Mouse (Mus musculus) MEL (cell line): ENCODE data around the gene Prr5l. TPM values are rescaled to one million over a fixed set of nuclear protein-coding genes. Genes with fewer than 3 reads are reported as not detected.

ENCODE experiments used
- DNase-seq: peaks from one replicate; pipeline ENCODE4 v3.0.0; 2011; ENCODE audit warnings: low read depth, low spot score
- H3K27ac ChIP-seq: 2 replicates; pipeline ENCODE4 v1.5.1; 2012; ENCODE audit warnings: low read depth, mild to moderate bottlenecking, control low read depth, low read length, moderate library complexity; ENCODE audit not compliant: control insufficient read depth
- H3K27me3 ChIP-seq, 2 experiments: fragments of 150-350 bp in 1 of 2; sonication (generic) in 1 of 2; 2 replicates each; pipeline ENCODE4 v1.6.1; 2012; ENCODE audit warnings: low read length in 2 of 2, mild to moderate bottlenecking in 2 of 2, improper control_type of control experiment in 1 of 2, moderate library complexity in 1 of 2; ENCODE audit not compliant: insufficient read depth in 2 of 2, control insufficient read depth in 1 of 2
- H3K36me3 ChIP-seq, 2 experiments: 2 replicates each; pipeline ENCODE4 v1.6.1; 2012 to 2014; ENCODE audit warnings: low read length in 2 of 2, improper control_type of control experiment in 1 of 2, inconsistent platforms in 1 of 2, mild to moderate bottlenecking in 1 of 2; ENCODE audit not compliant: insufficient read depth in 2 of 2, control insufficient read depth in 1 of 2
- H3K4me1 ChIP-seq, 2 experiments: fragments of 150-350 bp in 1 of 2; sonication (generic) in 1 of 2; 2 replicates each; pipeline ENCODE4 v1.6.1; 2012; ENCODE audit warnings: low read length in 2 of 2, improper control_type of control experiment in 1 of 2, mild to moderate bottlenecking in 1 of 2; ENCODE audit not compliant: insufficient read depth in 2 of 2, control insufficient read depth in 1 of 2
- H3K4me3 ChIP-seq, 2 experiments: fragments of 150-350 bp in 1 of 2; sonication (generic) in 1 of 2; 2 replicates each; pipeline ENCODE4 v1.5.1; 2012; ENCODE audit warnings: low read depth in 2 of 2, low read length in 2 of 2, mild to moderate bottlenecking in 2 of 2, moderate library complexity in 2 of 2, control low read depth in 1 of 2, improper control_type of control experiment in 1 of 2; ENCODE audit not compliant: control insufficient read depth in 1 of 2, insufficient read depth in 1 of 2
- H3K79me2 ChIP-seq: 2 replicates; pipeline ENCODE4 v1.6.1; 2012; ENCODE audit warnings: mild to moderate bottlenecking, low read length, moderate library complexity; ENCODE audit not compliant: control insufficient read depth, poor library complexity, insufficient read depth
- H3K9ac ChIP-seq: 2 replicates; pipeline ENCODE4 v1.6.1; 2012; ENCODE audit warnings: low read depth, mild to moderate bottlenecking, control low read depth, low read length, moderate library complexity; ENCODE audit not compliant: control insufficient read depth, poor library complexity, severe bottlenecking
- H3K9me3 ChIP-seq: fragments of 150-350 bp; sonication (generic); replicated peaks from 2 replicates; pipeline ENCODE4 v1.6.1; 2012; ENCODE audit warnings: mild to moderate bottlenecking, low read length, improper control_type of control experiment, moderate library complexity; ENCODE audit not compliant: insufficient read depth
- CTCF ChIP-seq, 3 experiments: IDR thresholded peaks in 2 of 3; conservative IDR thresholded peaks in 1 of 3; 2 replicates each; pipeline ENCODE4 v1.5.1; 2011 to 2012; ENCODE audit warnings: low read length in 3 of 3, low read depth in 2 of 3, mild to moderate bottlenecking in 2 of 3, improper control_type of control experiment in 1 of 3, inconsistent platforms in 1 of 3, mixed read lengths in 1 of 3, moderate library complexity in 1 of 3; ENCODE audit not compliant: control insufficient read depth in 1 of 3, insufficient read depth in 1 of 3, poor library complexity in 1 of 3, severe bottlenecking in 1 of 3
- E2F4 ChIP-seq: IDR thresholded peaks from 2 replicates; pipeline ENCODE4 v1.6.1; 2011; ENCODE audit warnings: low read depth, low read length, improper control_type of control experiment, borderline replicate concordance
- ELF1 ChIP-seq: IDR thresholded peaks from 2 replicates; pipeline ENCODE4 v1.6.1; 2014; ENCODE audit warnings: low read depth, mild to moderate bottlenecking, inconsistent platforms, low read length, improper control_type of control experiment, moderate library complexity
- EP300 ChIP-seq, 2 experiments: IDR thresholded peaks; 2 replicates each; pipeline ENCODE4 v1.6.1; 2011; ENCODE audit warnings: improper control_type of control experiment in 2 of 2, low read length in 2 of 2, low read depth in 1 of 2, mild to moderate bottlenecking in 1 of 2
- ETS1 ChIP-seq: IDR thresholded peaks from 2 replicates; pipeline ENCODE4 v1.6.1; 2012; ENCODE audit warnings: low read depth, mild to moderate bottlenecking, inconsistent platforms, low read length, improper control_type of control experiment, moderate library complexity
- GABPA ChIP-seq: IDR thresholded peaks from 2 replicates; pipeline ENCODE4 v1.6.1; 2012; ENCODE audit warnings: low read depth, mild to moderate bottlenecking, inconsistent platforms, low read length, improper control_type of control experiment, moderate library complexity
- GATA1 ChIP-seq: IDR thresholded peaks from 2 replicates; pipeline ENCODE4 v1.6.1; 2011; ENCODE audit warnings: low read depth, low read length, improper control_type of control experiment
- JUND ChIP-seq: IDR thresholded peaks from 2 replicates; pipeline ENCODE4 v1.6.1; 2011; ENCODE audit warnings: low read depth, mild to moderate bottlenecking, improper control_type of control experiment, low read length
- KAT2A ChIP-seq: conservative IDR thresholded peaks from 2 replicates; pipeline ENCODE4 v1.6.1; 2012; ENCODE audit warnings: low read depth, low read length, improper control_type of control experiment, inconsistent platforms
- MAX ChIP-seq: IDR thresholded peaks from 2 replicates; pipeline ENCODE4 v1.6.1; 2011; ENCODE audit warnings: low read length, improper control_type of control experiment
- MXI1 ChIP-seq: IDR thresholded peaks from 2 replicates; pipeline ENCODE4 v1.6.1; 2011; ENCODE audit warnings: mild to moderate bottlenecking, low read depth, low read length, improper control_type of control experiment
- MYB ChIP-seq: IDR thresholded peaks from 2 replicates; pipeline ENCODE4 v1.6.1; 2011; ENCODE audit warnings: mild to moderate bottlenecking, low read depth, low read length, improper control_type of control experiment
- POLR2A ChIP-seq, 2 experiments: IDR thresholded peaks; 2 replicates each; pipeline ENCODE4 v1.6.1; 2011 to 2012; ENCODE audit warnings: low read length in 2 of 2, mild to moderate bottlenecking in 2 of 2, control low read depth in 1 of 2, improper control_type of control experiment in 1 of 2, low read depth in 1 of 2, moderate library complexity in 1 of 2; ENCODE audit not compliant: control insufficient read depth in 1 of 2, insufficient read depth in 1 of 2, poor library complexity in 1 of 2
- POLR2AphosphoS2 ChIP-seq: IDR thresholded peaks from 2 replicates; pipeline ENCODE4 v1.6.1; 2011; ENCODE audit warnings: low read length, improper control_type of control experiment
- POLR2AphosphoS5 ChIP-seq: IDR thresholded peaks from 2 replicates; pipeline ENCODE4 v1.6.1; 2012; ENCODE audit warnings: low read depth, borderline replicate concordance, mild to moderate bottlenecking, inconsistent platforms, low read length, moderate library complexity, mixed read lengths
- RCOR1 ChIP-seq: IDR thresholded peaks from 2 replicates; pipeline ENCODE4 v1.6.1; 2012; ENCODE audit warnings: low read depth, mild to moderate bottlenecking, inconsistent platforms, low read length, improper control_type of control experiment
- SIN3A ChIP-seq: IDR thresholded peaks from 2 replicates; pipeline ENCODE4 v1.6.1; 2012; ENCODE audit warnings: low read length, improper control_type of control experiment, inconsistent platforms
- TBP ChIP-seq: IDR thresholded peaks from 2 replicates; pipeline ENCODE4 v1.8.0; 2011; ENCODE audit warnings: low read depth, low read length, improper control_type of control experiment
- TCF12 ChIP-seq: IDR thresholded peaks from 2 replicates; pipeline ENCODE4 v1.6.1; 2014; ENCODE audit warnings: low read depth, mild to moderate bottlenecking, inconsistent platforms, low read length, improper control_type of control experiment, moderate library complexity
- UBTF ChIP-seq: IDR thresholded peaks from 2 replicates; pipeline ENCODE4 v1.6.1; 2012; ENCODE audit warnings: low read depth, mild to moderate bottlenecking, inconsistent platforms, low read length, improper control_type of control experiment, moderate library complexity, borderline replicate concordance; ENCODE audit not compliant: insufficient read depth
- USF2 ChIP-seq, 2 experiments: IDR thresholded peaks; 2 replicates each; pipeline ENCODE4 v1.6.1; 2011 to 2012; ENCODE audit warnings: improper control_type of control experiment in 2 of 2, low read length in 2 of 2, borderline replicate concordance in 1 of 2, inconsistent platforms in 1 of 2, low read depth in 1 of 2, mild to moderate bottlenecking in 1 of 2; ENCODE audit not compliant: insufficient read depth in 1 of 2
- ZC3H11A ChIP-seq: IDR thresholded peaks from 2 replicates; pipeline ENCODE4 v1.6.1; 2012; ENCODE audit warnings: low read depth, mild to moderate bottlenecking, inconsistent platforms, low read length, improper control_type of control experiment
- ZMIZ1 ChIP-seq: IDR thresholded peaks from 2 replicates; pipeline ENCODE4 v1.6.1; 2012; ENCODE audit warnings: low read depth, mild to moderate bottlenecking, inconsistent platforms, low read length, improper control_type of control experiment, moderate library complexity
- ZNF384 ChIP-seq: IDR thresholded peaks from 2 replicates; pipeline ENCODE4 v1.6.1; 2012; ENCODE audit warnings: low read depth, mild to moderate bottlenecking, inconsistent platforms, low read length, improper control_type of control experiment
- polyA plus RNA-seq, 2 experiments: library from polyadenylated mRNA; stranded (reverse) in 1 of 2; unstranded in 1 of 2; fragments of >175 nt in 1 of 2; fragments of >200 nt in 1 of 2; gene quantifications; 2 replicates each; pipeline versions ENCODE4 v1.2.1 to v1.2.4; 2012; ENCODE audit warnings: low replicate concordance in 2 of 2, low read depth in 1 of 2; ENCODE audit not compliant: insufficient read length in 2 of 2, insufficient read depth in 1 of 2, missing spikeins in 1 of 2
- total RNA-seq: library from RNA; depleted of rRNA; stranded (reverse); fragments of 300-350 nt; gene quantifications from 2 replicates; pipeline ENCODE4 v1.2.3, GENCODE M21; 2012

Gene Prr5l
- total and polyA plus RNA-seq, 3 experiments, result 0.04 TPM; not detected in 2

DNA sequence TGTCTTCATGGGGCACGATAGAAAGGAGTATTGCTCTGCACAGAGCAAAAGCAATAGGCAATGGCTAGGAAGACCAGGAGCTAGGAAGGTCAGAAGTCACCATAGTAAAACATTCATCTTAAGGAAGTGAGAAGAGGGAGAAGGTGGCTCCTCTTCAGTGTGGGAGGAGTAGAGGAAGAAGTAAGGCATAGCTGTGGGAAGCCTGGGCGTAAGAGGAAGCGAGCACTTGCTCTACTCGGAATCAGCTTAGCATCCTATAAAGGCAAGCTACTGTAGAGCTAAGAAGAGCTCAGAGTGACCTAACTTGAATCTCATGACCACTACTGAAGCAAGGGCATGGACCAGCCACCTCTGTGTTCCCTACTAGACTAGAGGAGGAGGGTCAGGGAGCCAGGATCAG is 39.5 kb upstream of the Prr5l start:
- peak; percentile 35 for DNase-seq

DNA sequence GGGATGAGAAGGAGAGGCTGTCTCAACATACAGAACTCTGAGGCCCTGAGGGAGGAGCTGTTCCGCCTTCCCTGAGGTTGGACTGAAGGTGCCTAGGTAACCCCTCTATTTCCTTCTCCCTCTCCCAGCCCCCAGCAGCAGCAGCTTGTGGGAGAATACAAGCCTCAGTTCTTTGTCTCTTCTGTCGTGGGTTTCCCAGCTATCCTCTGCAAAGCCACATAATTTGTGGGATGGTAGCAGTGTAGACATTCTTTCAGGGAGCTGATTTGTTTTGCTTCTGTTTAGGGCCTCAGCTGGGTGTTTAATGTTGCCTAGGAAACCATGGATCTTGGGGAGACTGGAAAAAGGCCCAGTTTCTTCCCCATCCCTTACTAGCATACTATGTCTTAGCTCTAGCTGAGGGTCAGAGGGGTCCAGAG is 37.3 kb upstream of the Prr5l start:
- Histone ChIP-seq H3K27ac (no peak overlapping the region), H3K36me3 (no peaks in the 10 kb centered on the region), H3K9ac (no peak overlapping the region), H3K9me3 (no peaks in the 10 kb centered on the region), H3K79me2 (no peaks in the 10 kb centered on the region), H3K4me3 (no peak overlapping the region), H3K27me3 (no peaks in the 10 kb centered on the region; a peak in 2 of 4 replicates), H3K4me1 (no peaks in the 10 kb centered on the region)
- no peak for DNase-seq
- TF ChIP-seq UBTF, result no peak
- no peak for TF ChIP-seq SIN3A
- no peak for TF ChIP-seq EP300 (IDR thresholded peaks at IDR 0.05; ENCODE audit: low read depth in 1 of 2, low read length in 2 of 2)
- no peak for TF ChIP-seq MAX
- TF ChIP-seq CTCF (IDR thresholded peaks at IDR 0.05 in 2 of 3, conservative IDR thresholded peaks at IDR 0.05 in 1 of 3; ENCODE audit: control insufficient read depth in 1 of 3, insufficient read depth in 1 of 3, low read depth in 2 of 3, low read length in 3 of 3, poor library complexity in 1 of 3, severe bottlenecking in 1 of 3), result no peak
- no peak for TF ChIP-seq TBP
- TF ChIP-seq TCF12, result no peak
- no peak for TF ChIP-seq MXI1
- no peak for TF ChIP-seq ZNF384

More for the DNA sequence above, 39.5 kb upstream of the Prr5l start:
- H3K4me3 ChIP-seq, result no peak overlapping the region
- no peak overlapping the region for H3K27ac ChIP-seq
- no peaks in the 10 kb centered on the region for H3K79me2 ChIP-seq
- H3K4me1 ChIP-seq, result no peaks in the 10 kb centered on the region
- H3K27me3 ChIP-seq, result peaks cover 0 to 2% of the 10 kb centered on the region in 2 experiments; a peak in 2 of 4 replicates
- no peaks in the 10 kb centered on the region for H3K36me3 ChIP-seq
- H3K9me3 ChIP-seq, result no peaks in the 10 kb centered on the region
- H3K9ac ChIP-seq, result no peak overlapping the region
- TF ChIP-seq JUND (no peak), POLR2AphosphoS2 (no peak), RCOR1 (no peak), TCF12 (no peak), ZNF384 (no peak), ZMIZ1 (no peak)
- TF ChIP-seq, all 39 proteins: peak for 0

DNA sequence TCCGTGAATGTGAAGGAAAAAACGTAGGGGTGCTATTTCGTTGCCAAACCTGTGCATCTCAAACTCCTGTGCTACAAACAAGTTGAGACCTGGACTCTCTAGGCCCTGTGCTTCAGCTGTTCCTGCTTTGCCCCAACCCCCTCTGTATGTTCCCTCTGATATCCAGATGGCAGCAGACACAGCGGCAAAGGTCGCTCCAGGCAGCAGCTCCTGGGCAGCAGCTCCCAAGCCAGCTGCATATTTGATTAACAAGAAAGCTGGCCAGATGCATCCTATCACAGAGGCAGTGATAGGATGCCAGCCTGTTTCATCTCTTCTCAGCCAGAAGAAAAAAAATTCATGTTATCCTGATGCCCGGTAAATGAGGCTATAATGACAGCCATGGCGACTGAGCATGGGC is 35.7 kb upstream of the Prr5l start:
- Histone ChIP-seq H3K27me3 (no peaks in the 10 kb centered on the region; a peak in 2 of 4 replicates), H3K9me3 (no peaks in the 10 kb centered on the region), H3K79me2 (no peaks in the 10 kb centered on the region), H3K4me1 (no peaks in the 10 kb centered on the region), H3K9ac (no peak overlapping the region), H3K27ac (no peak overlapping the region), H3K4me3 (no peak overlapping the region), H3K36me3 (no peaks in the 10 kb centered on the region)
- TF ChIP-seq KAT2A, result no peak
- no peak for TF ChIP-seq ZC3H11A
- no peak for TF ChIP-seq GABPA
- TF ChIP-seq POLR2A (IDR thresholded peaks at IDR 0.05; ENCODE audit: control insufficient read depth in 1 of 2, insufficient read depth in 1 of 2, low read depth in 1 of 2, low read length in 2 of 2, poor library complexity in 1 of 2), result no peak
- TF ChIP-seq MYB, result no peak
- no peak for TF ChIP-seq ELF1
- no peak for TF ChIP-seq USF2 (IDR thresholded peaks at IDR 0.05; ENCODE audit: borderline replicate concordance in 1 of 2, insufficient read depth in 1 of 2, low read depth in 1 of 2, low read length in 2 of 2)
- no peak for TF ChIP-seq GATA1
- no peak for TF ChIP-seq ETS1
- no peak for TF ChIP-seq E2F4
- TF ChIP-seq ZNF384, result no peak
- no peak for TF ChIP-seq CTCF (IDR thresholded peaks at IDR 0.05 in 2 of 3, conservative IDR thresholded peaks at IDR 0.05 in 1 of 3; ENCODE audit: control insufficient read depth in 1 of 3, insufficient read depth in 1 of 3, low read depth in 2 of 3, low read length in 3 of 3, poor library complexity in 1 of 3, severe bottlenecking in 1 of 3)
- TF ChIP-seq POLR2AphosphoS5, result no peak
- no peak for DNase-seq
